Mouse (Mus musculus) ES-E14 (cell line): ENCODE measurements at regions not wholly inside any gene's neighbourhood (a gene's known extent, or its start where the extent isn't known, plus 50 kb on each side); places are given as distances from the start of the nearest gene placed in this dataset.

Source experiments
- DNase-seq: peaks from one replicate; pipeline ENCODE4 v3.0.0-alpha.2; 2013; ENCODE audit warnings: low read depth, low spot score
- H3K27ac ChIP-seq: 2 replicates; pipeline ENCODE4 v1.5.1; 2012; ENCODE audit warnings: low read depth, mild to moderate bottlenecking, low read length, moderate library complexity, mixed read lengths; ENCODE audit not compliant: poor library complexity, insufficient read depth, severe bottlenecking
- H3K36me3 ChIP-seq: 2 replicates; pipeline ENCODE4 v1.6.1; 2012; ENCODE audit warnings: mild to moderate bottlenecking, low read length, moderate library complexity, mixed read lengths; ENCODE audit not compliant: control insufficient read depth, poor library complexity, insufficient read depth, severe bottlenecking
- H3K4me1 ChIP-seq, 2 experiments: fragments of 150-350 bp in 1 of 2; sonication (generic) in 1 of 2; 2 replicates each; pipeline ENCODE4 v1.6.1; 2012; ENCODE audit warnings: low read length in 2 of 2, mild to moderate bottlenecking in 1 of 2, mixed read lengths in 1 of 2; ENCODE audit not compliant: control insufficient read depth in 2 of 2, insufficient read depth in 2 of 2, poor library complexity in 1 of 2
- H3K4me3 ChIP-seq, 2 experiments: fragments of 150-350 bp in 1 of 2; sonication (generic) in 1 of 2; 2 replicates each; pipeline ENCODE4 v1.5.1; 2012; ENCODE audit warnings: low read length in 2 of 2, low read depth in 1 of 2, mild to moderate bottlenecking in 1 of 2, mixed read lengths in 1 of 2; ENCODE audit not compliant: insufficient read depth in 1 of 2, poor library complexity in 1 of 2, severe bottlenecking in 1 of 2
- H3K9ac ChIP-seq: 2 replicates; pipeline ENCODE4 v1.6.1; 2012; ENCODE audit warnings: low read depth, mild to moderate bottlenecking, low read length, mixed read lengths; ENCODE audit not compliant: poor library complexity, insufficient read depth, severe bottlenecking
- H3K9me3 ChIP-seq: fragments of 150-350 bp; sonication (generic); 2 replicates; pipeline ENCODE4 v1.6.1; 2012; ENCODE audit warnings: low read depth, mild to moderate bottlenecking, low read length; ENCODE audit not compliant: control insufficient read depth, insufficient read depth
- CHD2 ChIP-seq: IDR thresholded peaks from 2 replicates; pipeline ENCODE4 v1.6.1; 2014; ENCODE audit warnings: mild to moderate bottlenecking, low read depth, low read length, inconsistent platforms
- HCFC1 ChIP-seq: IDR thresholded peaks from 2 replicates; pipeline ENCODE4 v1.6.1; 2012; ENCODE audit warnings: low read length, inconsistent platforms, borderline replicate concordance; ENCODE audit not compliant: insufficient read depth
- MAFK ChIP-seq: IDR thresholded peaks from 2 replicates; pipeline ENCODE4 v1.6.1; 2014; ENCODE audit warnings: mild to moderate bottlenecking, low read depth, low read length, inconsistent platforms; ENCODE audit not compliant: insufficient read depth
- ZC3H11A ChIP-seq: IDR thresholded peaks from 2 replicates; pipeline ENCODE4 v1.6.1; 2012; ENCODE audit warnings: low read depth, mild to moderate bottlenecking, inconsistent platforms, low read length, borderline replicate concordance
- ZNF384 ChIP-seq: IDR thresholded peaks from 2 replicates; pipeline ENCODE4 v1.6.1; 2012; ENCODE audit warnings: low read depth, low read length, inconsistent platforms
- in situ Hi-C, 2 experiments: fragments of 600-800 bp; cut with MboI; formaldehyde crosslinking; loops; one replicate each; pipeline ENCODE4 v1.15.1; 2025; ENCODE audit warnings: low sequenced_read_pairs in 2 of 2, inconsistent platforms in 1 of 2; ENCODE audit not compliant: unreplicated experiment in 2 of 2

- DNase-seq, result no peak
- in situ Hi-C loops, result no loop called here
- H3K9ac ChIP-seq, result no peak overlapping the region
- no peaks in the 10 kb centered on the region for H3K36me3 ChIP-seq
- no peaks in the 10 kb centered on the region for H3K9me3 ChIP-seq
- no peak overlapping the region for H3K27ac ChIP-seq
- TF ChIP-seq MAFK (no peak), CHD2 (no peak), ZNF384 (no peak), HCFC1 (no peak), ZC3H11A (no peak)
- no peak overlapping the region for H3K4me3 ChIP-seq
- no peaks in the 10 kb centered on the region for H3K4me1 ChIP-seq
These were observed 901.2 kb upstream of the Fam160b2 start for GRCm38 (mm10) chr14:71500851-71501250.

DNA sequence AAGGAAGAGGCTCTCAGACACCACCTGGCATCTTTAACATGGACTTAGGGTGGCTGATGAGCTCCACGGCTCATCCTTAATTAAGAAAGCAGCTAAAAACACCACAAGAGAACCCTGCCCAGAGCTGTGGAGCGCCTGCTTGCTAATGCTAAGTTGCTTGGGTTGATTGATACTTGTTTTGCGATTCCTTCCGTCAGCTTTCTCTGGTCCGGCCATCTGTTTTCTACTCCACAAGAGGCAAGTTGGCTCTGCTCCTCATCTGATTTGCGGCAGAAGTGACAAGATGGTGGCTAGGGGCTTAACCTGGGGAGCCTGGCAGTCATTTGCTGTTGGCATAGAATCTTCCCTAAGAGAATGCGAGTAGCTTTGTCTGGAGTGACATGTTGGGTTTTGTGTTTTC, 891.6 kb upstream of the Fam160b2 start:
- Histone ChIP-seq H3K27ac (no peak overlapping the region), H3K4me1 (no peaks in the 10 kb centered on the region), H3K36me3 (no peaks in the 10 kb centered on the region), H3K9me3 (no peaks in the 10 kb centered on the region), H3K4me3 (no peak overlapping the region), H3K9ac (no peak overlapping the region)
- TF ChIP-seq ZNF384 (no peak), CHD2 (no peak), HCFC1 (no peak), MAFK (no peak), ZC3H11A (no peak)
- in situ Hi-C loops, result no loop called here
- DNase-seq, result no peak

DNA sequence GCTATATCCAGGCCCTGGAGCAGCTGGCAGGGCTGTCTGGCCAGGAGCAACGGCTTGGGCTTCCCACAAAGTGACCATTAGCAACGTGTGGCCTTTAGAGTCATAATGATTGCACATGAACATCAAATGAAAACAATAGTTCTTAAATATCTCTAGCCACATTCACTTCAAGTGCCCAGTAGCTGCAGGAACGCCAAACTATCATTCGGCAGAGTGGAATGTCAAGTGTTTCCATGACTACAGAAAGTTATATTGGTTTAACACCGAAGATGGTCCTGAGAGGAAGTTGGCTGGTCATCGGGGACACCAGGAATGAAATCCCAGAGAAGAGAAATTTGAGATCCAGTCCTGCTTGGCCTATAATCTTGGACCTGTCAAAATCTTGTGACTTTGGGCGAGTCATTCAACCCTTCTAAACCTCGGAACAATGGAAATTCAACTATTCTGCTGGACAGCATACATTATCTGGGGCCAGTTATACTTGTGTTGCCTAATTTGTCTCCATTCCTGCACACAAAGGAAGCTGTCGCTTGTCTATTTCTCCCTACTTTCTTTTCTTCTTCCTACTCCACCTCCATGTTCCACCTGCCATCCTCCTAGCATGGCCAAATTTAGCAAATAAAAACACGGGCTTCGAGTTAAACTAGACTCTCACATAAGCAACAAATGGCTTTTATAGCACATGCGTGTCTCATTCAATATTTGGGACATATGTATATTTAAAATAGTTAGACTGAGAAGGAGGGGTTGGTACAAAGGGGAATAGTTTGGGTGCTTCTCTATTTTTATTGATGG, 886.7 kb upstream of the Fam160b2 start:
- Histone ChIP-seq H3K4me3 (no peak overlapping the region), H3K4me1 (no peaks in the 10 kb centered on the region), H3K36me3 (no peaks in the 10 kb centered on the region), H3K9ac (no peak overlapping the region), H3K9me3 (no peaks in the 10 kb centered on the region), H3K27ac (no peak overlapping the region)
- in situ Hi-C loops, result no loop called here
- TF ChIP-seq MAFK, result no peak
- no peak for TF ChIP-seq HCFC1
- no peak for TF ChIP-seq ZC3H11A
- TF ChIP-seq ZNF384, result no peak
- TF ChIP-seq CHD2, result no peak
- no peak for DNase-seq

DNA sequence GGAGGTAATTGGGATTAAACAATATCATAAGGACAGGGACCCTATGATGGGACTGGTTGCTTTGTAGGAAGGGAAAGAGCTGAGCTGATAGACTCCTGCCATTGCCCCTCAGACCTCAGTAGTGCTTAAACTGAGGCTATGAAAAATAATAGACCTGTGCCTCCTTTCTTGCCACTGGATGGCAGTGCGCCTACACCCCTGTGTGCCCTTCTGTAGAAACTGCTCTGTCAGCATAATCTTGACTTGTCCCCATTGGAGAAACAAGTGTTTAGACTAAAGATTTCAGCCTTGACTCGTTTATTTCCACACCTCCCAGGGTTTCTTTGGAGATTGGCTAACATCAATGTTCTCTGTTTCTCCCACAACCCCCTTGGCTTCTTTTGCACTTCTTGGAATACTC, 876.0 kb upstream of the Fam160b2 start:
- Histone ChIP-seq H3K27ac (no peak overlapping the region), H3K36me3 (no peaks in the 10 kb centered on the region), H3K9ac (no peak overlapping the region), H3K9me3 (no peaks in the 10 kb centered on the region), H3K4me3 (no peak overlapping the region), H3K4me1 (no peaks in the 10 kb centered on the region)
- TF ChIP-seq CHD2 (no peak), MAFK (peak; percentile 99), ZC3H11A (no peak), ZNF384 (no peak), HCFC1 (no peak)
- in situ Hi-C loops, result no loop called here
- DNase-seq, result no peak

DNA sequence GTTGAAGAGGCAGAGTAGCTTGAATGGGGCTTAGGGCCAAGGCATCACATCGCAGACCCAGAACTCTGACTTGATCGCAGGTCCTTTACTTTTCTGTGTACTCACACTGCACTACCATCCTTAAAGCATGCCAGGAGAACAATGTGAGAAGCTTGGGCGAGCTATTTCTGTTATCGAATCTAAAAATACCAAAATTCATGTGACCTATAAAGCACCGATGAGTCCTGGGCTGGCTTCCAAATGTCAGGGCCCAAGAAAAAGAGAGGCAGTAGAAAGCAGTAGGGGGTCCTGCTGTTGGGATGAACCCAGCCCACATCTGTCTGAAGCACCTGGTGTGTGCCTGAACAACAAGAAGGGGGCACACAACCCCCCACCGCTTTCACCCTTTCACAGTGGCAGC, 874.3 kb upstream of the Fam160b2 start:
- Histone ChIP-seq H3K36me3 (no peaks in the 10 kb centered on the region), H3K9ac (no peak overlapping the region), H3K4me1 (no peaks in the 10 kb centered on the region), H3K9me3 (no peaks in the 10 kb centered on the region), H3K27ac (no peak overlapping the region), H3K4me3 (no peak overlapping the region)
- no peak for TF ChIP-seq ZC3H11A
- TF ChIP-seq CHD2, result no peak
- TF ChIP-seq HCFC1, result no peak
- TF ChIP-seq ZNF384, result no peak
- no peak for TF ChIP-seq MAFK
- in situ Hi-C loops, result no loop called here
- DNase-seq, result no peak
